Mouse (Mus musculus): ENCODE measurements at regions not wholly inside any gene's neighbourhood (a gene's known extent, or its start where the extent isn't known, plus 50 kb on each side); places are given as distances from the start of the nearest gene placed in this dataset.
A peak's percentile ranks its signal among the peaks of the same experiment; 100 is the strongest.

DNA sequence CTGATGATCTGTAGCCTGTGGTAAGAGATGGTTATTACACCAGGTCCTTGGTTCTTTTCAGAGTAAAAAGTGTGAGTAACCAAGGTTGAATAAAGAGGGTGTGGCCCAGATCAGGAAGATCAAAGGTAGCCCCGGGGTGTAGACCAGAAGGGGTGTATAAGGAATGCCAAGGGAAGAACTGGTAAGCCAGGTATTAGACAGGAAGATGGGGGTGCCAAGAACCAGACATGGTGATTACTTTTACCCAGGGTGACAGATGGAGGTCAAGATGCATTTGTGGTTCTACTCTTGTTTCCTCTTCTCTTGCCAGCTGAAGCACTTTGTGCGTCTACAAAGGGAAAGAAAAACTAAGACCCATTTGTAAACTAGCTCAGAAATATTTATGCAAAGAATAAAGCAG, 420.3 kb downstream of the Cd109 start:
- H3K9me3 ChIP-seq, result no peaks in the 10 kb centered on the region
- no peak overlapping the region for H3K4me3 ChIP-seq
- no peak overlapping the region for H3K9ac ChIP-seq
- WGBS, result 82% methylated on average over 2 of the region's 2 CpGs
- no peaks in the 10 kb centered on the region for H3K36me3 ChIP-seq (replicated peaks)
- no peak overlapping the region for H3K4me2 ChIP-seq
- H3K4me1 ChIP-seq, result no peaks in the 10 kb centered on the region
- no peak overlapping the region for H3K27ac ChIP-seq
- H3K27me3 ChIP-seq (replicated peaks), result no peaks in the 10 kb centered on the region
- ATAC-seq (replicated peaks), result no peak

DNA sequence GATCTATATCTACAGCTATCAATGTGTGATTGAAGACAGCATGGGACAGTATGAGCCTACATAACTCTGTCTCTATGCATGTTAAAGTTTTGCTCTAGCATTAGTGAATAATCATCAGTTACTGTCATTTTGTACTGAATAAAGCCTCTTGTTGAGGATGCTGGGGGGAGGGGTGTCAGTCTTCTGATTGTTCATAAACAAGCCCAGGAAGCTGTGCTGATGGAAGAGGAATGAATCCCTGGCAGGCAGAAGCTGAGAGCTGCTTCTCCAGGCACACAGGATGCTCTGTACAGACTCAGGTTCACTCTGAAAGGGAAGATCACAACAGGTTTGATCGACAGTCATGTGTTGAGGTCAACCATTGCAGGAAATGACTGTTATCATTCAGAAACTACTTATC, 421.7 kb downstream of the Cd109 start:
- WGBS, result 81% methylated on average over 1 of the region's 1 CpGs
- no peak overlapping the region for H3K4me2 ChIP-seq

DNA sequence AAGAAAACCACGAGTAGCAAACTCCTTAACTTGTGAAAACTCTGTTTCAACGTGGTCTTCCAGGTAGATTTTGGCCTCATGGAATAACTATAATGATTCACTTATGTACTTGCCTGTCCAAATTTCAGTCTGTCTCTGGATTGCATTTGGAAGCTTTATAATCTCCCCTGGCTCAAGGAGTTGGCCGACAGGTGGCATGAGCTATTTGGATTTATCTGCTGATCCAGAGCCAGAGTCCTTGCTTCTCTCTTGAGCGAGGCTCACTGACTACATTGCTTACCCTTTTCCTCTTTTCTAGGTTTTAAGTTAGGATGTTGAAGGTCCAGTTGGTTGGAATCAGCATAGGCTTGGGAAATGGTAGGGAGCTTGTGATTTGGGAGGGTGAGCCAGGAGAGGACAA, 423.6 kb downstream of the Cd109 start:
- no peaks in the 10 kb centered on the region for H3K27me3 ChIP-seq (replicated peaks)
- 89% methylated on average over 4 of the region's 4 CpGs for WGBS
- no peak overlapping the region for H3K27ac ChIP-seq
- no peaks in the 10 kb centered on the region for H3K9me3 ChIP-seq
- ATAC-seq (replicated peaks), result no peak
- H3K9ac ChIP-seq, result no peak overlapping the region
- H3K36me3 ChIP-seq (replicated peaks), result no peaks in the 10 kb centered on the region
- no peak overlapping the region for H3K4me2 ChIP-seq
- H3K4me1 ChIP-seq, result no peaks in the 10 kb centered on the region
- H3K4me3 ChIP-seq, result no peak overlapping the region

More for the DNA sequence above, 421.7 kb downstream of the Cd109 start:
- Histone ChIP-seq H3K36me3 (replicated peaks) (no peaks in the 10 kb centered on the region), H3K9me3 (no peaks in the 10 kb centered on the region), H3K27me3 (replicated peaks) (no peaks in the 10 kb centered on the region), H3K4me3 (no peak overlapping the region), H3K27ac (no peak overlapping the region), H3K4me1 (no peaks in the 10 kb centered on the region), H3K9ac (no peak overlapping the region)
- ATAC-seq (replicated peaks), result no peak

DNA sequence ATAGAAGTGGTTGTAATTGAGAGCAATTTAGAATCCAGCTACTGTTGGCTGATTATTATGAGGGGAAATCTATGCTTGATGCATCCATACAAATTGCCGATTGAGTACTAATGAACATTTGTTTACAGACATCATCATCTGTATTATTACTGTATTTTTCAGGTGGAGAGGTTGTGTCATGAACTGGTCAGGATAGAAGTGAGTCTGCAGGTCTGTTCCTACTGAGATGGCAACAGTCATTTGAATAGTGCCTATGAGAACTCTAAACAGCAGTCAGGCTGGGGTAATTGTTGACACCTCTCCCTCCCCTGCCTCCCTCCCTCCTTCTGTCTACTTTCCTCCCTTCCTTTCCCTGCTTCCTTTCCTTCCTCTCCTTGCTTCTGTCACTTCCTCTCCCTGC, 429.0 kb downstream of the Cd109 start:
- Histone ChIP-seq H3K27ac (no peak overlapping the region), H3K4me3 (no peak overlapping the region), H3K9me3 (no peaks in the 10 kb centered on the region), H3K36me3 (replicated peaks) (no peaks in the 10 kb centered on the region), H3K4me1 (no peaks in the 10 kb centered on the region), H3K4me2 (no peak overlapping the region), H3K27me3 (replicated peaks) (no peaks in the 10 kb centered on the region), H3K9ac (no peak overlapping the region)
- 96% methylated on average over 1 of the region's 1 CpGs for WGBS
- no peak for ATAC-seq (replicated peaks)

DNA sequence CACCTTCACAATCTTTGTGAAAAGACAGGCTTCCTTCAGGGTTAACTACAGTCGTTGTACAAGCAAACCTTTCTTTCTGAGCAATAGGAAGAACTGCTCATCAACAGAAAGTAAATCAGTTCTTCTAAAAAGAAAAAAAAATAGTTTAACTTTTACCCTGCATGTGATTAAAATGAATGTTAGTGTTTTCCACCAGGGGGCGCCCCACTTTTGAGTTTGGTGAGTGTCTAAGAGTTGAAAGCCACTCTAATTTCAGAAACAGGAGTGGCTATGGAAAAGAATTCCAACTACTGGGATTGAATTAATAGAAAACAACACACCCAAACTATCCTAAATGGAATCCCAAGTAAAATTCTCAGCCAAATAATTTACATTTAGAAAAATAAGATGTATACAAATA, 430.0 kb downstream of the Cd109 start:
- 8% methylated on average over 2 of the region's 2 CpGs for WGBS
- no peaks in the 10 kb centered on the region for H3K9me3 ChIP-seq
- H3K27me3 ChIP-seq (replicated peaks), result no peaks in the 10 kb centered on the region
- H3K4me3 ChIP-seq, result no peak overlapping the region
- no peak overlapping the region for H3K9ac ChIP-seq
- no peak for ATAC-seq (replicated peaks)
- H3K4me2 ChIP-seq, result no peak overlapping the region
- H3K36me3 ChIP-seq (replicated peaks), result no peaks in the 10 kb centered on the region
- no peaks in the 10 kb centered on the region for H3K4me1 ChIP-seq
- no peak overlapping the region for H3K27ac ChIP-seq

DNA sequence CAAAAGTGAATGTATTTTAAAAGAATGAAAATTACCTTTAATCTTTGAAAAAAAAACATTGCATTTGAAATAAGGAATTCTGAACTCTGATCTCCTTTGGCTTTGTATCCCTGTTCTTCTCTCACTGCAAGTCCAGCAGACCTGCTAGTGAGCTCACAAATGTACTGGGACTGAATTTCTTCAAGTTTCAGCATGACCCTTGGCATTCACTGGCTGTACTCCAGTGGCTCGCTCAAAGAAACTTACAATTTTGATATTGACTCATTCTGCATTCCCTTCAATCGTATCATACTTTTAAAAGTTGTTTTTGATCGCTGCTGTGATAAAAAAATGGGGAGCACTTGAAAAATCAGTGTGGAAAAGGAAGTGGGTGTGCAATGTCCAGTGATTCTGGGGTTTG, 456.6 kb downstream of the Cd109 start:
- no peaks in the 10 kb centered on the region for H3K36me3 ChIP-seq (replicated peaks)
- 83% methylated on average over 3 of the region's 3 CpGs for WGBS
- H3K9me3 ChIP-seq, result no peaks in the 10 kb centered on the region
- H3K4me3 ChIP-seq, result no peak overlapping the region
- H3K4me1 ChIP-seq, result no peaks in the 10 kb centered on the region
- no peak overlapping the region for H3K4me2 ChIP-seq
- no peaks in the 10 kb centered on the region for H3K27me3 ChIP-seq (replicated peaks)
- H3K27ac ChIP-seq, result no peak overlapping the region
- no peak for ATAC-seq (replicated peaks)
- no peak overlapping the region for H3K9ac ChIP-seq

DNA sequence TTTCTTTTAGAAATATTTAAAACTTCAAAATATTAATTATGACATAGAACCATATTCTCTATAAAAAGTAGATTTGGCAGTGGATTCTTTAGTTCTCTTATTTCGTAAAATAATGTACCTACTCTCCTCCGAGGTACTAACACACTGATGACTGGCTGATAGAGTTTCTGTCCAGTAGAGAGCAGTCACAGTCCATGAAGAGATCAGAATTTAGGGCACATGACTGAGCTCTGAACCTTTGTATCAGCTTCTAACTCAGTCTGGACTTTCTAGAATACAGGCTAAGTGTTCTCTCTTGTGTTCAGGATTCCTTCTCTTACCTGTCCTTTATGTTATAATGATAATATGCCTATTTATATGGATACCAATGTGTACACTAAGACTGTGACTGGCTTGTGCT, 494.3 kb downstream of the Cd109 start:
- Histone ChIP-seq H3K4me2 (no peak overlapping the region), H3K27ac (no peak overlapping the region), H3K4me1 (no peaks in the 10 kb centered on the region), H3K9ac (no peak overlapping the region), H3K27me3 (replicated peaks) (no peaks in the 10 kb centered on the region), H3K9me3 (no peaks in the 10 kb centered on the region), H3K36me3 (replicated peaks) (no peaks in the 10 kb centered on the region), H3K4me3 (no peak overlapping the region)
- peak; percentile 83; the same call in 1 of the 2 replicates for ATAC-seq (replicated peaks)
- WGBS, result 74% methylated on average over 2 of the region's 2 CpGs

DNA sequence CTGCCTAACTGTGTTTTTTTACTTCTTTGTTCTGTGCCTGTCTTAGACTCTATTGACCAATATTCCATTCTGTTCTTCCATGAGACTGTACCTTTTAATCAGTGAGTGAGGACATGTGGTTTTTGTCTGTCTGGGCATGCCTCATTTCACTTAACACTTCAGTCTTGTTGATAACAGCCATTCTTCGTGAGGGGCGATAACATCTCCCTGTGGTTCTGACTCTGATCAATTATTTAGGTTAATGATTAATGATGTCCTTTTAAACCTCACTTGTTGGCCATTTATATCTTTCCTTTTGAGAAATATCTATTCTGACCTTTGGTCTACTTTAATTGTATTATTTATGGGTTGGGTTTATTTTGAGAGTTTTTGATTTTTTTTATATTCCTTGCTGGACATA, 496.0 kb downstream of the Cd109 start:
- 84% methylated on average over 2 of the region's 2 CpGs for WGBS
- ATAC-seq (replicated peaks), result no peak
- Histone ChIP-seq H3K27me3 (replicated peaks) (no peaks in the 10 kb centered on the region), H3K36me3 (replicated peaks) (no peaks in the 10 kb centered on the region), H3K4me1 (no peaks in the 10 kb centered on the region), H3K9me3 (no peaks in the 10 kb centered on the region), H3K27ac (no peak overlapping the region), H3K4me3 (no peak overlapping the region), H3K4me2 (no peak overlapping the region), H3K9ac (no peak overlapping the region)

DNA sequence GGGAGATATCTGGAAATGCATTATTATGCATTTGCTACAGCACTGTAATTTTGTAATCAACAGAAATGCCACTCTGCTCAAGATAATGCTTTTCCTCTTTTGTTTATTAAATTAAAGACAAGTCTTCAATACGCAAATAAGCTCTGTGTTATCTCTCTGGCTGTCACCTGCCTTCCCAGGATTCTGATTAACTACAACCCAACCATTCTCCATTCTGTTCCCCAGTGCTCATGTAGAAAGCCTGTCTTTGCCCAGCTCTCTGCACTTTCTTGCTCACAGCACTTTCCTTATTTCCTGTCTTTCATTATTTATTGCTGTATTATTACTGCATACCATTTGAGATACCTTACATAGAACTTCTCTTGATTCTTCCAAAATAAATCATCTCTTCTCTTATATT, 525.6 kb downstream of the Cd109 start:
- Histone ChIP-seq H3K9me3 (no peaks in the 10 kb centered on the region), H3K4me2 (no peak overlapping the region), H3K27me3 (replicated peaks) (no peaks in the 10 kb centered on the region), H3K9ac (no peak overlapping the region), H3K27ac (no peak overlapping the region), H3K4me3 (no peak overlapping the region), H3K4me1 (no peaks in the 10 kb centered on the region), H3K36me3 (replicated peaks) (no peaks in the 10 kb centered on the region)
- ATAC-seq (replicated peaks), result no peak
- WGBS, result 92% methylated on average over 1 of the region's 1 CpGs

DNA sequence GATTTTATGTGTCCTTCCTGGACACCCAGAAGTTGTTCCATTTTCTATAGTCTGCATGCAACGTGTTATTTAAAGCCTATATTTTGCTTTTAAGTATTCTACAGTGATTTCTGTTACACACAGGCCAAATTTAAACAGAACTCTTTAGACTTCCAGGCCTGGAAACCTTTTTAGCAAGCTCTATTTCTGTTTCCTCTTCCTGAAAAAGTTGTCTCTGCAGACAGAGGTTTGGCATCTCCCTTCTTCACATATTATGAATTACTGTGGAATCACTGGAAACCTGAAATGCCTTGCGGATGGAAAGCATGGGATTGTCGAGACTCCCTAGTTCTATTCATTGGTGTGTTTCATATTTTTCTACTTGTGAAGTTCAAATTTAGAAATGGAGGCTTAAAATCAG, 530.7 kb downstream of the Cd109 start:
- Histone ChIP-seq H3K4me3 (no peak overlapping the region), H3K27me3 (replicated peaks) (no peaks in the 10 kb centered on the region), H3K36me3 (replicated peaks) (no peaks in the 10 kb centered on the region), H3K9ac (no peak overlapping the region), H3K4me2 (no peak overlapping the region), H3K27ac (no peak overlapping the region), H3K9me3 (no peaks in the 10 kb centered on the region), H3K4me1 (no peaks in the 10 kb centered on the region)
- WGBS, result 76% methylated on average over 3 of the region's 3 CpGs
- no peak for ATAC-seq (replicated peaks)

DNA sequence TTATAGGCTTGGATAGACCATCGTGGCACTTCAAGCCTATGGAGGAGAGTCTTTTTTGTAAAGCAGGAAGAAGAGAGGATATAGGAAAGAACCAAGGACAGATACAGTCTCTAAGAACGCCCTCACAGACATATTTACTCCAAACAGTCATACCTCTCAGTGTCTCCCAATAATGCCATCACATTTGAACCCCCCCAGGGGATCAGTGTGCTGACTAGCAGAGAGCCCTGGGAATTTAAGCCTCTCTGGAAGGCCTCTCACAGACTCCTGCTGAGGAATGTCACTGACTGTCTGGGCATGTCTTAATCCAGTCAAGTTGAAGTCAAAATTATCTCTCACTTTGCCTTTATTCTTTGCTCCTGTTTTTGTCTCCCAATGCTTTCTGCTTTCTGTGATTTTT, 550.2 kb downstream of the Cd109 start:
- WGBS, result 60% methylated on average over 2 of the region's 2 CpGs
- Histone ChIP-seq H3K9ac (no peak overlapping the region), H3K9me3 (no peaks in the 10 kb centered on the region), H3K27me3 (replicated peaks) (no peaks in the 10 kb centered on the region), H3K36me3 (replicated peaks) (no peaks in the 10 kb centered on the region), H3K4me3 (no peak overlapping the region), H3K27ac (no peak overlapping the region), H3K4me2 (no peak overlapping the region), H3K4me1 (no peaks in the 10 kb centered on the region)
- ATAC-seq (replicated peaks), result no peak

DNA sequence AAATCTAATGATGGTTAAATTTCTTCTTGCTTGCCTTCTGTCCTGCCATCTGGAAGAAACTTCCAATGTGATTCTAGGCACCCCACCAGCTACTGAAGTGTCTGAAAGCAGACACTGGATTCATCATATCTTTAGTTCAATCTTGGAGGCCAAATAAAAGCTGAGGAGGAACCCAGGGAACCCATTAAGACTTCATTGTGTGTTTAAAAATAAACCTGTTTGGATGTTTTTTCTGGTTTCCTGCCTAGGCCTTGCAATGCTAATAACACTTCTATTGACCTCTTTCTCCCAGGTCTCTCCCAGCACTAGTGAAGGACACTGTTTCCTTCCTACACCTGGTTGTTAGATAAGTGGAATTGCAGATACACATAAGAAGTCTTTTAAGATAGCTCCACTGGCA, 545.6 kb downstream of the Col12a1 start:
- Histone ChIP-seq H3K9me3 (no peaks in the 10 kb centered on the region), H3K27ac (no peak overlapping the region), H3K36me3 (replicated peaks) (no peaks in the 10 kb centered on the region), H3K4me2 (no peak overlapping the region), H3K27me3 (replicated peaks) (no peaks in the 10 kb centered on the region), H3K4me1 (no peaks in the 10 kb centered on the region), H3K9ac (no peak overlapping the region), H3K4me3 (no peak overlapping the region)
- no peak for ATAC-seq (replicated peaks)

DNA sequence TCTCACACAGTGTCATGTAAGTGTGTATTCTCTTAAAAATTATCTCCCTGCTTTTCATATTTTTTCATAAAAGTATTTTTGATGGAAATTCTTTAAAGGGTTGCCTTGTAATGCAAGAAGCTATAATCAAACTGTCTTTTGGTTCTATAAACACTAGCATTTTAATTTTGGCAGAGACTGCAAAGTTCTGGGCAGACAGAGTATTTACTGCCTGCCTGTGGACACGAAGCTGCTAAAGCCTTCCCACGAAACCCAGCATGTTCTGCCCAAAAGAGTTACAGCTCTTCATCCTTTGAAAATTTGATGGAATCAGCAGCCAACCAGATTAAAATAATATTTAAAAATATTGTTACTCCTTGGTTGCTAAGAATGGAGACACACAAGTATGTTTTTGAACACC, 538.7 kb downstream of the Col12a1 start:
- no peak overlapping the region for H3K4me3 ChIP-seq
- no peak for ATAC-seq (replicated peaks)
- H3K4me2 ChIP-seq, result no peak overlapping the region
- 82% methylated on average over 2 of the region's 2 CpGs for WGBS
- no peaks in the 10 kb centered on the region for H3K36me3 ChIP-seq (replicated peaks)
- H3K9me3 ChIP-seq, result no peaks in the 10 kb centered on the region
- no peak overlapping the region for H3K27ac ChIP-seq
- H3K27me3 ChIP-seq (replicated peaks), result no peaks in the 10 kb centered on the region
- H3K9ac ChIP-seq, result no peak overlapping the region
- no peaks in the 10 kb centered on the region for H3K4me1 ChIP-seq

DNA sequence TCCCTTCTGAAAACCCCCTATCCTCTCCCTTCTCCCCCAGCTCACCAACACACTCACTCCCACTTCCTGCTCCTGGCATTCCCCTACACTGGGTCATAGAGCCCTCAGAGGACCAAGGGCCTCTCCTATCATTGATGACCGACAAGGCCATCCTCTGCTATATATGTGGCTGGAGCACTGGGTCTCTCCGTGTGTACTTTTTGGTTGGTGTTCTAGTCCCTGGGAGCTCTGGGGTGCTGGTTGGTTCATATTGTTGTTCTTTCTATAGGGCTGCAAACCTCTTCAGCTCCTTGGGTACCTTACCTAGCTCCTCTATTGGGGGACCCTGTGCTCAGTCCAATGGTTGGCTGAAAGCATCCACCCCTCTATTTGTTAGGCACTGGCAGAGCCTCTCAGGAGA, 523.2 kb downstream of the Col12a1 start:
- H3K27me3 ChIP-seq (replicated peaks), result no peaks in the 10 kb centered on the region
- 97% methylated on average over 2 of the region's 2 CpGs for WGBS

More for the DNA sequence above, 523.2 kb downstream of the Col12a1 start:
- Histone ChIP-seq H3K9ac (no peak overlapping the region), H3K4me1 (no peaks in the 10 kb centered on the region), H3K9me3 (no peaks in the 10 kb centered on the region), H3K36me3 (replicated peaks) (no peaks in the 10 kb centered on the region), H3K4me2 (no peak overlapping the region), H3K27ac (no peak overlapping the region), H3K4me3 (no peak overlapping the region)
- ATAC-seq (replicated peaks), result no peak

Data from midbrain, embryonic 15.5 days (tissue).